Mouse (Mus musculus): Measurements from ENCODE around the gene Vps13c. TPM values are rescaled to one million over a fixed set of nuclear protein-coding genes. Genes with fewer than 3 reads are reported as not detected.

The Vps13c gene
- polyA plus RNA-seq, 2 experiments from 2014 or later, result 21.6 to 27.3 TPM

- ATAC-seq, result no peak
Measured at GRCm38 (mm10) chr9:68022311-68023043, 182.3 kb downstream of the Vps13c start.

- ATAC-seq, result no peak
Measured at GRCm38 (mm10) chr9:68028631-68029030, 188.4 kb downstream of the Vps13c start.

- no peak for ATAC-seq
Measured at GRCm38 (mm10) chr9:68033771-68034170, 193.6 kb downstream of the Vps13c start.

Other genes with a start within 250 kb of the Vps13c start
- not detected for gene C2cd4b, start 81.0 kb upstream of the Vps13c start, polyA plus RNA-seq (2017; shearing (Covaris generic))
- gene C2cd4a, start 8.1 kb upstream of the Vps13c start, polyA plus RNA-seq (2017; shearing (Covaris generic)), result not detected